Mouse (Mus musculus) erythroblast, embryonic 14.5 days (primary cell): ENCODE measurements at regions not wholly inside any gene's neighbourhood (a gene's known extent, or its start where the extent isn't known, plus 50 kb on each side); places are given as distances from the start of the nearest gene placed in this dataset.

ENCODE experiments used
- GATA1 ChIP-seq: IDR thresholded peaks from 2 replicates; pipeline ENCODE4 v1.6.1; 2012; ENCODE audit warnings: low read length, inconsistent platforms, mixed read lengths
- TAL1 ChIP-seq: IDR thresholded peaks from 3 replicates; pipeline ENCODE4 v1.6.1; 2012; ENCODE audit warnings: low read length, inconsistent platforms, mixed read lengths

DNA sequence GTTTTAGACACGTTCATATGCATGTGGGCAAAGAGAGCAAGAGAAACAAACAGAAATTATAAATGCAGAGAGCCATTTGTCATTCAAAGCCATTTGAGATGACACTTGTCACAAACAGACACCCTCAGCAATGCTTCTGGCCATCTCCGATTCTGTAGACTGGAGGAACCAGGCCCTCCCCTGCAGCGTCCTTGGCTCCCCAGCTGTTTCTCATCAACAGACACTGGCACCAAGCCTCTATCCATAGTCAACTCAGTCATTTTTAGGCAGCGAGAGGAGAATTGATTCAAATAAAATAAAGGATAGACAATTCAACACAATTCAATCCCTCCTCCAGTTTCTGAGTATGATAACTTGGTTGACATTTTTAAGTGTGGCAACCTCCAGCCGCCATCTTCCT lies 130.1 kb upstream of the Rpl34 start:
- TF ChIP-seq TAL1 (no peak), GATA1 (no peak)
